Mouse (Mus musculus): ENCODE measurements around the gene Klrb1.
"Not testable (repeated sequence)": the region's sequence is repeated elsewhere in the genome, so short reads cannot be mapped to it uniquely, and the experiment has no call there.

DNA sequence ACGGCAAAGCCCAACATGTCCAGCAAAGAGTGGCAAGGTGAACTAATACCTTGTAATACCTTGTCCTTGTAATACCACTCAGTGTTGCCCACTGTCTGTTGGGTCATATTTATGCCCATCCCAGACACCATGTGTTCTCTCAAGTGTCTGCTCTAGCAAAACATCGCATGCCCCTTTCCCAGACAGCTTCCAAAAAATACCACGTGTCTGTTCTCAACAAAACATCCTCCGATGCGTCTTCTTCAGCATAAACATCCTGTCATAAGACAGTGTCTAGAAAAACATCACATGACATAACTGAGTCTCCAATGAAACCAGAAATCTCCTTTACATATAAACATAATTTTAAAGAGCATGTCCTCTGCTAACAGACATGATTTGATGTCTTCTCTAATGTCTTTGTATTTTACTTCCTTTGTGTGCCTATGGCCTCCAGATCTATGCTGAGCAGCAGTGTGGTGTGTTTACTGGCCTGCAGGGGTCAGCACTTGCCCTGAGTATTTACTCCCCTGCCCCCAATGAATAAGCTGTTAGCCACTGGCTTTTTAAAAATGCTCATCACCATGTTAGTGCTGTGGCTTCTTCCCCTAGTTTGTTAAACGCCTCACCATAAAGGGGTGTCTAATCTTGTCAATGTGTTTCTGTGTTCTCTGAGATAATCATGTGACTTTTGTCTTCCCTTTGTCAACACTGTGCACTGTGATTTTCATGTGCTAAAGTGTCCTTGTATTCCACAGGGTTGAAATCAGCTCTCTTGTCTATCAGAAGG, 43.8 kb upstream of the Klrb1 start:
- TF ChIP-seq POLR2A (IDR thresholded peaks at IDR 0.05; ENCODE audit: low read depth, low read length), result not testable (repeated sequence)
- 0 out of 2 replicates have a peak, but pooled peaks have one; percentile 33 for TF ChIP-seq CTCF (IDR thresholded peaks at IDR 0.05; ENCODE audit: borderline replicate concordance, insufficient read depth, low read length)

Data from embryonic fibroblast, embryonic 13.5 days (primary cell).